Mouse (Mus musculus) left cerebral cortex, adult 18-20 months (tissue): Measurements from ENCODE around the gene Zranb2. TPM values are rescaled to one million over a fixed set of nuclear protein-coding genes. Genes with fewer than 3 reads are reported as not detected.

Experiments used
- DNase-seq, 2 experiments: peaks; one replicate each; pipeline ENCODE4 v3.0.0; 2021 to 2022; ENCODE audit warnings: low spot score in 2 of 2, mixed read lengths in 1 of 2
- microRNA-seq, 2 experiments: library from miRNA; unstranded; fragments of <30 nt; microRNA quantifications; one replicate each; pipeline ENCODE4 v1.2.0; 2021
- total RNA-seq, 2 experiments: library from RNA; stranded (reverse); gene quantifications; 2 replicates each; pipeline ENCODE4 v1.2.3; 2021

Zranb2 gene
- total RNA-seq, 2 experiments from 2014 or later = 144 to 151 TPM

- DNase-seq = no peak
Observed at GRCm38 (mm10) chr3:157576862-157577261, 42.9 kb downstream of the Zranb2 start.

GRCm38 (mm10) chr3:157578469-157579170, 44.7 kb downstream of the Zranb2 start:
- DNase-seq = no peak

- no peak for DNase-seq
Observed at GRCm38 (mm10) chr3:157579376-157579775, 45.4 kb downstream of the Zranb2 start.

GRCm38 (mm10) chr3:157580299-157580698, 46.3 kb downstream of the Zranb2 start:
- DNase-seq = no peak

GRCm38 (mm10) chr3:157581755-157582154, 47.8 kb downstream of the Zranb2 start:
- DNase-seq = no peak

GRCm38 (mm10) chr3:157582626-157583405, 48.9 kb downstream of the Zranb2 start:
- no peak for DNase-seq

GRCm38 (mm10) chr3:157597837-157598379, 63.9 kb downstream of the Zranb2 start:
- DNase-seq = no peak

Small RNA genes within 50 kb of the gene (microRNA-seq; reads per million reads assigned to microRNA genes)
- gene Mir186 = 125 to 167 reads per million in 2 experiments

Other genes starting within 250 kb of the Zranb2 start
- 1 to 10 TPM; 3.5 to 4.0 TPM for gene Ptger3, start 32.7 kb downstream of the Zranb2 start, total RNA-seq